Mouse (Mus musculus) E14TG2a.4 (cell line): Measurements from ENCODE around the gene Ddx58.

Experiments
- CTCF ChIP-seq: conservative IDR thresholded peaks from 2 replicates; pipeline ENCODE4 v1.5.1; 2014; ENCODE audit warnings: low read length
- POU5F1 ChIP-seq: IDR thresholded peaks from 2 replicates; pipeline ENCODE4 v1.6.1; 2014; ENCODE audit warnings: low read length, borderline replicate concordance

DNA sequence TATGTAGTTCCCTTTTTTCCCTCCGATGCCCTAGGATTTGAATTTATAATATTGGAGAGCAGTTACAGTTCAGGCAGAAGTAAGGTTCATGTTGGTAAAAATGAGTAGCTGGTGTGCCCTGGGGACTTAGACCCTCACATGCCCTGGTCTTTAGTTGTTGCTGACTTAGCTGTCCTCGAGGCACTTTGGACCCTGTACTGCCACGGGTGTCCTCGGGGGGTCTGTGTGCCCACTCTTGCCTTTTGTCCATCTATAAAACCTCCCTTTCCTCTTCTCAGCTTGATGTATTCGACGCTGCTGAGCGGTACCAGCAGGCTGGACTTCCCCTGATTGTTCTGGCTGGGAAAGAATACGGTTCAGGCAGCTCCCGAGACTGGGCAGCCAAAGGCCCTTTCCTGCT is 46.2 kb downstream of the Ddx58 start:
- TF ChIP-seq CTCF (no peak), POU5F1 (no peak)
